In genomic region chr3:27311475-27311874, GRCm38 (mm10) we compare ENCODE assay signal across 28 mouse cellular contexts. TPM values are rescaled to one million over a fixed set of nuclear protein-coding genes. Genes with fewer than 3 reads are reported as not detected.
"Had no signal": no experiment of that assay in that cellular context is flagged by ENCODE, and none has a peak within 500 bp of the region (broad histone marks: within the 10 kb centered on the region; RNA-seq: fewer than 3 reads in every experiment).

No protein-coding gene starts in this region.

- H3K9me3 ChIP-seq: liver, embryonic 13.5 days; midbrain, embryonic 12.5 days; midbrain, embryonic 15.5 days; neural tube, embryonic 12.5 days; stomach, embryonic 15.5 days had no signal

- ATAC-seq: midbrain, embryonic 15.5 days had no signal

- DNase-seq: kidney, adult 18-20 months; kidney, adult 9 months; kidney, postnatal 25 days; layer of hippocampus, postnatal 36 days; liver, embryonic 13.5 days; lung, adult 2 months; lung, postnatal 14 days; lung, postnatal 4 days; right cerebral cortex, postnatal 14 days; right cerebral cortex, postnatal 4 days; spleen, adult 18-20 months; thymus, postnatal 36 days had no signal

- H3K27me3 ChIP-seq: liver, embryonic 13.5 days; midbrain, embryonic 12.5 days; midbrain, embryonic 15.5 days; neural tube, embryonic 12.5 days; stomach, embryonic 15.5 days had no signal

- H3K4me3 ChIP-seq: layer of hippocampus, adult 2 months; left cerebral cortex, adult 2 months; liver, embryonic 13.5 days; midbrain, embryonic 12.5 days; midbrain, embryonic 15.5 days; neural tube, embryonic 12.5 days; stomach, embryonic 15.5 days had no signal

- H3K36me3 ChIP-seq: liver, embryonic 13.5 days; midbrain, embryonic 12.5 days; midbrain, embryonic 15.5 days; neural tube, embryonic 12.5 days; stomach, embryonic 15.5 days had no signal

- H3K27ac ChIP-seq: layer of hippocampus, adult 2 months; left cerebral cortex, adult 2 months; liver, embryonic 13.5 days; midbrain, embryonic 12.5 days; midbrain, embryonic 15.5 days; neural tube, embryonic 12.5 days; stomach, embryonic 15.5 days had no signal

- H3K4me2 ChIP-seq: liver, embryonic 13.5 days; midbrain, embryonic 12.5 days; midbrain, embryonic 15.5 days; neural tube, embryonic 12.5 days; stomach, embryonic 15.5 days had no signal

- H3K4me1 ChIP-seq: midbrain, embryonic 12.5 days; midbrain, embryonic 15.5 days; neural tube, embryonic 12.5 days; stomach, embryonic 15.5 days had no signal

- H3K9ac ChIP-seq: liver, embryonic 13.5 days; midbrain, embryonic 12.5 days; midbrain, embryonic 15.5 days; neural tube, embryonic 12.5 days; stomach, embryonic 15.5 days had no signal

RNA-seq across cellular contexts. Expression of gene Tnfsf10, which starts 5.4 kb away (rescaled TPM):
- polyA plus RNA-seq: midbrain, embryonic 12.5 days; neural tube, embryonic 12.5 days had no signal

RNA-seq across cellular contexts. Expression of gene Ghsr, which starts 59.7 kb away (rescaled TPM):
- total RNA-seq: liver, adult 2 months; megakaryocyte, adult 5-6 weeks; neutrophil, adult 5-6 weeks had no signal
- polyA plus RNA-seq: kidney, embryonic 16.5 days; large intestine, adult 2 months; limb, embryonic 11.5 days; limb, embryonic 14.5 days; liver, adult 2 months; liver, embryonic 13.5 days; liver, embryonic 16.5 days; lung, adult 2 months; lung, embryonic 16.5 days; urinary bladder, adult 2 months had no signal
